Comparison of ENCODE assay signal across 32 mouse cellular contexts in genomic region chr1:172629831-172630230, GRCm38 (mm10). TPM values are rescaled to one million over a fixed set of nuclear protein-coding genes. Genes with fewer than 3 reads are reported as not detected.
DNase-seq lines count a peak whose midpoint lies in the region; ATAC-seq lines count a peak whose summit lies in the region.
"Had no signal": no experiment of that assay in that cellular context is flagged by ENCODE, and none has a peak within 500 bp of the region (broad histone marks: within the 10 kb centered on the region; RNA-seq: fewer than 3 reads in every experiment).

No protein-coding gene starts in this region.

- no peak overlapping the region for H3K4me3 ChIP-seq in forebrain, embryonic 10.5 days
- H3K4me3 ChIP-seq in forebrain, embryonic 15.5 days = no peak overlapping the region
- H3K4me3 ChIP-seq in hindbrain, embryonic 12.5 days = no peak overlapping the region
- no peak overlapping the region for H3K4me3 ChIP-seq in hindbrain, embryonic 16.5 days (ENCODE audit: low read length)
- no peak overlapping the region for H3K4me3 ChIP-seq in embryonic facial prominence, embryonic 11.5 days (ENCODE audit: low read depth, low read length)
- H3K4me3 ChIP-seq in limb, embryonic 11.5 days (ENCODE audit: low read depth, low read length) = no peak overlapping the region
- H3K4me3 ChIP-seq: embryonic facial prominence, embryonic 15.5 days; hindbrain, embryonic 15.5 days; limb, embryonic 12.5 days; liver, embryonic 15.5 days; midbrain, embryonic 10.5 days; myocyte; neural tube, embryonic 12.5 days had no signal

- WGBS in forebrain, embryonic 10.5 days = 64% methylated on average over 7 of the region's 7 CpGs
- 83% methylated on average over 7 of the region's 7 CpGs for WGBS in forebrain, embryonic 15.5 days
- WGBS in hindbrain, embryonic 12.5 days = 68% methylated on average over 7 of the region's 7 CpGs
- WGBS in hindbrain, embryonic 16.5 days = 74% methylated on average over 7 of the region's 7 CpGs
- 33% methylated on average over 7 of the region's 7 CpGs for WGBS in embryonic facial prominence, embryonic 11.5 days
- WGBS in limb, embryonic 11.5 days = 50% methylated on average over 7 of the region's 7 CpGs

- H3K9ac ChIP-seq in forebrain, embryonic 15.5 days (replicated peaks) = no peak overlapping the region
- H3K9ac ChIP-seq in hindbrain, embryonic 12.5 days = no peak overlapping the region
- no peak overlapping the region for H3K9ac ChIP-seq in hindbrain, embryonic 16.5 days (ENCODE audit: low read depth, low read length)
- H3K9ac ChIP-seq in embryonic facial prominence, embryonic 11.5 days (replicated peaks; ENCODE audit: low read length) = no peak overlapping the region
- no peak overlapping the region for H3K9ac ChIP-seq in limb, embryonic 11.5 days (ENCODE audit: low read length)
- H3K9ac ChIP-seq: embryonic facial prominence, embryonic 15.5 days; hindbrain, embryonic 15.5 days; limb, embryonic 12.5 days; liver, embryonic 15.5 days; lung, embryonic 14.5 days; neural tube, embryonic 12.5 days had no signal

- no peaks in the 10 kb centered on the region for H3K27me3 ChIP-seq in forebrain, embryonic 10.5 days (ENCODE audit: poor library complexity, severe bottlenecking)
- H3K27me3 ChIP-seq in forebrain, embryonic 15.5 days = no peaks in the 10 kb centered on the region
- no peaks in the 10 kb centered on the region for H3K27me3 ChIP-seq in hindbrain, embryonic 12.5 days
- no peaks in the 10 kb centered on the region for H3K27me3 ChIP-seq in hindbrain, embryonic 16.5 days (replicated peaks; ENCODE audit: control insufficient read depth, insufficient read depth, low read length)
- H3K27me3 ChIP-seq in embryonic facial prominence, embryonic 11.5 days (ENCODE audit: control insufficient read depth, insufficient read depth, low read length) = no peaks in the 10 kb centered on the region
- H3K27me3 ChIP-seq in limb, embryonic 11.5 days (ENCODE audit: control insufficient read depth, insufficient read depth, low read length) = no peaks in the 10 kb centered on the region
- H3K27me3 ChIP-seq: embryonic facial prominence, embryonic 15.5 days; hindbrain, embryonic 15.5 days; limb, embryonic 12.5 days; liver, embryonic 15.5 days; neural tube, embryonic 12.5 days had no signal

- H3K4me2 ChIP-seq in forebrain, embryonic 15.5 days (replicated peaks) = no peak overlapping the region
- no peak overlapping the region for H3K4me2 ChIP-seq in hindbrain, embryonic 12.5 days (replicated peaks)
- H3K4me2 ChIP-seq in hindbrain, embryonic 16.5 days (ENCODE audit: low read length) = no peak overlapping the region
- no peak overlapping the region for H3K4me2 ChIP-seq in embryonic facial prominence, embryonic 11.5 days (ENCODE audit: low read depth, low read length)
- H3K4me2 ChIP-seq in limb, embryonic 11.5 days (ENCODE audit: low read depth, severe bottlenecking) = no peak overlapping the region
- H3K4me2 ChIP-seq: embryonic facial prominence, embryonic 15.5 days; hindbrain, embryonic 15.5 days; limb, embryonic 12.5 days; liver, embryonic 15.5 days; lung, embryonic 14.5 days; neural tube, embryonic 12.5 days had no signal

- no peaks in the 10 kb centered on the region for H3K36me3 ChIP-seq in forebrain, embryonic 10.5 days (replicated peaks)
- no peaks in the 10 kb centered on the region for H3K36me3 ChIP-seq in forebrain, embryonic 15.5 days
- H3K36me3 ChIP-seq in hindbrain, embryonic 12.5 days = no peaks in the 10 kb centered on the region
- H3K36me3 ChIP-seq in hindbrain, embryonic 16.5 days (ENCODE audit: control insufficient read depth, insufficient read depth, low read length) = no peaks in the 10 kb centered on the region
- no peaks in the 10 kb centered on the region for H3K36me3 ChIP-seq in embryonic facial prominence, embryonic 11.5 days (replicated peaks; ENCODE audit: control insufficient read depth, insufficient read depth, low read depth, low read length)
- H3K36me3 ChIP-seq in limb, embryonic 11.5 days (ENCODE audit: control insufficient read depth, insufficient read depth, low read length) = no peaks in the 10 kb centered on the region
- H3K36me3 ChIP-seq: embryonic facial prominence, embryonic 15.5 days; G1E; hindbrain, embryonic 15.5 days; limb, embryonic 12.5 days; liver, embryonic 15.5 days; midbrain, embryonic 10.5 days; neural tube, embryonic 12.5 days had no signal

- peaks cover 20% of the 10 kb centered on the region for H3K4me1 ChIP-seq in forebrain, embryonic 10.5 days
- H3K4me1 ChIP-seq in forebrain, embryonic 15.5 days = 0 out of 2 replicates have a peak, but pooled peaks cover 3% of the 10 kb centered on the region
- H3K4me1 ChIP-seq in hindbrain, embryonic 12.5 days = no peaks in the 10 kb centered on the region
- H3K4me1 ChIP-seq in hindbrain, embryonic 16.5 days (ENCODE audit: control insufficient read depth, insufficient read depth, low read depth, low read length) = no peaks in the 10 kb centered on the region
- no peaks in the 10 kb centered on the region for H3K4me1 ChIP-seq in embryonic facial prominence, embryonic 11.5 days (ENCODE audit: control insufficient read depth, insufficient read depth, low read length)
- H3K4me1 ChIP-seq in limb, embryonic 11.5 days (ENCODE audit: control insufficient read depth, insufficient read depth, low read length) = 0 out of 2 replicates have a peak, but pooled peaks cover 2% of the 10 kb centered on the region
- H3K4me1 ChIP-seq: hindbrain, embryonic 15.5 days had no signal

- ATAC-seq in forebrain, embryonic 15.5 days (replicated peaks) = no peak
- ATAC-seq in hindbrain, embryonic 12.5 days (ENCODE audit: low FRiP score) = no peak
- ATAC-seq in hindbrain, embryonic 16.5 days = no peak
- ATAC-seq in embryonic facial prominence, embryonic 11.5 days (replicated peaks; ENCODE audit: insufficient number of reproducible peaks, low FRiP score, low TSS enrichment, low read depth) = no peak
- ATAC-seq in limb, embryonic 11.5 days (ENCODE audit: insufficient number of reproducible peaks, low FRiP score, low TSS enrichment, low read depth) = no peak
- ATAC-seq: forebrain, embryonic 16.5 days; intestine, postnatal 0 days had no signal

- DNase-seq in forebrain, embryonic 10.5 days (ENCODE audit: extremely low spot score, low spot score) = no peak
- peak; percentile 73 for DNase-seq in embryonic facial prominence, embryonic 11.5 days (ENCODE audit: low spot score)
- peak; percentile 43 for DNase-seq in limb, embryonic 11.5 days (ENCODE audit: low spot score)
- no peak for DNase-seq in testis, postnatal 10 days (ENCODE audit: low spot score)
- DNase-seq: adrenal gland, postnatal 10 days; cerebellum, adult 9-10 months; heart, postnatal 14 days; kidney, adult 9 months; kidney, postnatal 14 days; layer of hippocampus, adult 9-11 months; lung, embryonic 14.5 days; lung, postnatal 14 days; right cerebral cortex, adult 18-20 months; right cerebral cortex, postnatal 4 days; thymus, postnatal 4 days had no signal

- H3K9me3 ChIP-seq in forebrain, embryonic 10.5 days = no peaks in the 10 kb centered on the region
- H3K9me3 ChIP-seq in forebrain, embryonic 15.5 days = no peaks in the 10 kb centered on the region
- no peaks in the 10 kb centered on the region for H3K9me3 ChIP-seq in hindbrain, embryonic 12.5 days (replicated peaks)
- no peaks in the 10 kb centered on the region for H3K9me3 ChIP-seq in hindbrain, embryonic 16.5 days (ENCODE audit: control insufficient read depth, low read length)
- H3K9me3 ChIP-seq in embryonic facial prominence, embryonic 11.5 days (replicated peaks; ENCODE audit: control insufficient read depth, low read length) = no peaks in the 10 kb centered on the region
- H3K9me3 ChIP-seq in limb, embryonic 11.5 days (ENCODE audit: control insufficient read depth, low read length) = peaks cover 2% of the 10 kb centered on the region; the same call in 1 of the 2 replicates
- H3K9me3 ChIP-seq: embryonic facial prominence, embryonic 15.5 days; hindbrain, embryonic 15.5 days; limb, embryonic 12.5 days; liver, embryonic 15.5 days; midbrain, embryonic 10.5 days; neural tube, embryonic 12.5 days had no signal

- H3K27ac ChIP-seq in forebrain, embryonic 10.5 days = peak overlapping the region; percentile 68
- H3K27ac ChIP-seq in forebrain, embryonic 15.5 days (replicated peaks) = no peak overlapping the region
- H3K27ac ChIP-seq in hindbrain, embryonic 12.5 days = 0 out of 2 replicates have a peak overlapping the region, but pooled peaks have one; percentile 17
- no peak overlapping the region for H3K27ac ChIP-seq in hindbrain, embryonic 16.5 days (ENCODE audit: low read depth, low read length)
- no peak overlapping the region for H3K27ac ChIP-seq in embryonic facial prominence, embryonic 11.5 days (replicated peaks; ENCODE audit: low read depth, low read length)
- H3K27ac ChIP-seq in limb, embryonic 11.5 days (replicated peaks; ENCODE audit: low read depth, low read length) = no peak overlapping the region; the same call in 1 of the 2 replicates
- H3K27ac ChIP-seq: embryonic facial prominence, embryonic 15.5 days; hindbrain, embryonic 15.5 days; limb, embryonic 12.5 days; liver, embryonic 15.5 days; midbrain, embryonic 10.5 days; neural tube, embryonic 12.5 days; stomach, postnatal 0 days had no signal

RNA-seq across cellular contexts. Expression of gene Dusp23, which starts 2.9 kb away (rescaled TPM):
- 8.3 and 8.8 TPM in 2 replicates for polyA plus RNA-seq in forebrain, embryonic 10.5 days (2016; fragmentation: Nextera tagmentation; extraction: Ambion mirVana)
- 6.4 TPM in 2 replicates for polyA plus RNA-seq in forebrain, embryonic 15.5 days (2015; fragmentation: Nextera tagmentation; extraction: Ambion mirVana)
- polyA plus RNA-seq in hindbrain, embryonic 12.5 days (2016; fragmentation: Nextera tagmentation; extraction: Ambion mirVana) = 7.9 and 8.6 TPM in 2 replicates
- 8.4 and 9.5 TPM in 2 replicates for polyA plus RNA-seq in hindbrain, embryonic 16.5 days (2015; fragmentation: Nextera tagmentation; extraction: Ambion mirVana)
- 9.7 and 10.1 TPM in 2 replicates for polyA plus RNA-seq in embryonic facial prominence, embryonic 11.5 days (2014; fragmentation: Nextera tagmentation; extraction: Ambion mirVana)
- 13.1 and 13.8 TPM in 2 replicates for polyA plus RNA-seq in limb, embryonic 11.5 days (2014; fragmentation: Nextera tagmentation; extraction: Ambion mirVana)
- polyA plus RNA-seq: G1E had no signal

RNA-seq across cellular contexts. Expression of gene Fcrl6, which starts 27.5 kb away (rescaled TPM):
- polyA plus RNA-seq in forebrain, embryonic 10.5 days (2016; fragmentation: Nextera tagmentation; extraction: Ambion mirVana) = 0.32 TPM in 1 of 2 replicates, not detected in the other
- polyA plus RNA-seq in forebrain, embryonic 15.5 days (2015; fragmentation: Nextera tagmentation; extraction: Ambion mirVana) = not detected in 2 replicates
- 0.34 TPM in 1 of 2 replicates, not detected in the other for polyA plus RNA-seq in hindbrain, embryonic 12.5 days (2016; fragmentation: Nextera tagmentation; extraction: Ambion mirVana)
- 0.13 and 0.15 TPM in 2 replicates for polyA plus RNA-seq in hindbrain, embryonic 16.5 days (2015; fragmentation: Nextera tagmentation; extraction: Ambion mirVana)
- polyA plus RNA-seq in embryonic facial prominence, embryonic 11.5 days (2014; fragmentation: Nextera tagmentation; extraction: Ambion mirVana) = 0.11 and 0.24 TPM in 2 replicates
- polyA plus RNA-seq in limb, embryonic 11.5 days (2014; fragmentation: Nextera tagmentation; extraction: Ambion mirVana) = 1.1 and 1.7 TPM in 2 replicates
- polyA plus RNA-seq: forebrain, embryonic 16.5 days; G1E; heart, embryonic 14.5 days; intestine, postnatal 0 days; liver, adult 2 months; liver, embryonic 15.5 days; lung, embryonic 14.5 days; myocyte; stomach, postnatal 0 days had no signal

RNA-seq across cellular contexts. Expression of gene Slamf8, which starts 39.5 kb away (rescaled TPM):
- not detected in 2 replicates for polyA plus RNA-seq in forebrain, embryonic 10.5 days (2016; fragmentation: Nextera tagmentation; extraction: Ambion mirVana)
- not detected in 2 replicates for polyA plus RNA-seq in forebrain, embryonic 15.5 days (2015; fragmentation: Nextera tagmentation; extraction: Ambion mirVana)
- not detected in 2 replicates for polyA plus RNA-seq in hindbrain, embryonic 12.5 days (2016; fragmentation: Nextera tagmentation; extraction: Ambion mirVana)
- polyA plus RNA-seq in hindbrain, embryonic 16.5 days (2015; fragmentation: Nextera tagmentation; extraction: Ambion mirVana) = not detected in 2 replicates
- not detected in 2 replicates for polyA plus RNA-seq in embryonic facial prominence, embryonic 11.5 days (2014; fragmentation: Nextera tagmentation; extraction: Ambion mirVana)
- polyA plus RNA-seq in limb, embryonic 11.5 days (2014; fragmentation: Nextera tagmentation; extraction: Ambion mirVana) = 0.08 and 0.18 TPM in 2 replicates
- polyA plus RNA-seq: embryonic facial prominence, embryonic 15.5 days; forebrain, embryonic 16.5 days; G1E; hindbrain, embryonic 15.5 days; limb, embryonic 12.5 days; lung, embryonic 14.5 days; midbrain, embryonic 10.5 days; midbrain, postnatal 0 days; myocyte; neural tube, embryonic 12.5 days had no signal

Comparison
In these comparisons a context has a peak if more than half of its experiments do, and no peak if none do; other contexts are left out.
1. H3K27ac ChIP-seq: peak in forebrain, embryonic 10.5 days (single experiment) and hindbrain, embryonic 12.5 days (single experiment); none in forebrain, embryonic 15.5 days (single experiment), hindbrain, embryonic 16.5 days (single experiment), embryonic facial prominence, embryonic 11.5 days (single experiment) and limb, embryonic 11.5 days (single experiment).
2. DNase-seq: peak in embryonic facial prominence, embryonic 11.5 days (single experiment) and limb, embryonic 11.5 days (single experiment); none in forebrain, embryonic 10.5 days (single experiment) and testis, postnatal 10 days (single experiment).